Mouse (Mus musculus) stomach, embryonic 14.5 days (tissue): ENCODE results near the gene Parvb. TPM values are rescaled to one million over a fixed set of nuclear protein-coding genes. Genes with fewer than 3 reads are reported as not detected.

ENCODE experiments used
- ATAC-seq: fragments of 200-750 bp; cut with Nextera tagmentation; 2 replicates; pipeline ENCODE4 v1.8.0; 2017; ENCODE audit warnings: low read depth, moderate TSS enrichment; ENCODE audit not compliant: insufficient number of reproducible peaks, insufficient read depth, low FRiP score
- H3K27ac ChIP-seq: fragments of 300-500 bp; sonication (generic); 2 replicates; pipeline ENCODE4 v1.5.1; 2014; ENCODE audit warnings: mild to moderate bottlenecking, low read length, moderate library complexity, mixed read lengths
- H3K27me3 ChIP-seq: fragments of 300-500 bp; sonication (generic); 2 replicates; pipeline ENCODE4 v1.6.1; 2014; ENCODE audit warnings: low read length, control low read depth, mixed read lengths; ENCODE audit not compliant: control insufficient read depth, insufficient read depth
- H3K36me3 ChIP-seq: fragments of 300-500 bp; sonication (generic); 2 replicates; pipeline ENCODE4 v1.6.1; 2014; ENCODE audit warnings: mild to moderate bottlenecking, control low read depth, low read length, moderate library complexity, mixed read lengths; ENCODE audit not compliant: control insufficient read depth, insufficient read depth
- H3K4me1 ChIP-seq: fragments of 300-500 bp; sonication (generic); 2 replicates; pipeline ENCODE4 v1.6.1; 2014; ENCODE audit warnings: low read length, control low read depth, mixed read lengths; ENCODE audit not compliant: control insufficient read depth, insufficient read depth
- H3K4me2 ChIP-seq: fragments of 300-500 bp; sonication (generic); replicated peaks from 2 replicates; pipeline ENCODE4 v1.6.1; 2014; ENCODE audit warnings: low read depth, low read length, control low read depth
- H3K4me3 ChIP-seq: fragments of 300-500 bp; sonication (generic); 2 replicates; pipeline ENCODE4 v1.5.1; 2014; ENCODE audit warnings: low read depth, low read length, control low read depth
- H3K9ac ChIP-seq: fragments of 300-500 bp; sonication (generic); replicated peaks from 2 replicates; pipeline ENCODE4 v1.6.1; 2014; ENCODE audit warnings: low read depth, mild to moderate bottlenecking, control low read depth, low read length, moderate library complexity, mixed read lengths
- H3K9me3 ChIP-seq: fragments of 300-500 bp; sonication (generic); 2 replicates; pipeline ENCODE4 v1.6.1; 2016; ENCODE audit warnings: low read depth, low read length, control low read depth; ENCODE audit not compliant: control insufficient read depth
- WGBS: fragments of 180-500 bp; shearing (Covaris S2); extraction: QIAGEN DNeasy Blood & Tissue Kit; methylation state at CpG from one replicate; pipeline ENCODE4 v1.1.7; 2014; 5-methylcytosine and 5-hydroxymethylcytosine counted together
- polyA plus RNA-seq: library from polyadenylated mRNA; unstranded; fragments of >200 nt; fragmentation: Nextera tagmentation; extraction: Ambion mirVana; gene quantifications from 2 replicates; pipeline ENCODE4 v1.2.1, GENCODE M21; 2014

Gene Parvb
- polyA plus RNA-seq, 1 experiment from 2014 or later = 4.4 TPM

DNA sequence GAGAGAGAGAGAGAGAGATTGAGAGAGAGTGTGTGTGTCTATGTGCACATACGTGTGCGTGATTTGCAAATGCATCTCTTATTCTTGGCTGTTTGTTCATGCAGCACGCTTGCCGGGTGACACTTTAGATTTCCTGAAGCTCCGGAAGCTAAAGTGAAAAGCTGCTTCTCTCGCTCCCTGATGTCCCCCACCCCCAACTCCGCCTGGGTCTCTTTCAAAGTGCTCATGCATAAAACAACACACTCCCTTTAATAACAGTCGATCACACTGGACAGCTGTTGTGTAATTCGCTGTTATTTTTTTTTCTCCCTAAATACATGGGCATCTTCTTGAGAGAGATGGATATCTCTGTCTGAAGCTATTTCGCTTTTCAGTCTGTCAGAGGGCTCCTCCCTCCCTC, 73.5 kb downstream of the Parvb start:
- no peaks in the 10 kb centered on the region for H3K9me3 ChIP-seq
- H3K4me3 ChIP-seq = no peak overlapping the region
- H3K27me3 ChIP-seq = no peaks in the 10 kb centered on the region
- WGBS = 61% methylated on average over 10 of the region's 10 CpGs
- no peaks in the 10 kb centered on the region for H3K36me3 ChIP-seq
- H3K4me1 ChIP-seq = peaks cover 21% of the 10 kb centered on the region
- no peak overlapping the region for H3K4me2 ChIP-seq
- no peak for ATAC-seq
- no peak overlapping the region for H3K9ac ChIP-seq
- H3K27ac ChIP-seq = no peak overlapping the region

DNA sequence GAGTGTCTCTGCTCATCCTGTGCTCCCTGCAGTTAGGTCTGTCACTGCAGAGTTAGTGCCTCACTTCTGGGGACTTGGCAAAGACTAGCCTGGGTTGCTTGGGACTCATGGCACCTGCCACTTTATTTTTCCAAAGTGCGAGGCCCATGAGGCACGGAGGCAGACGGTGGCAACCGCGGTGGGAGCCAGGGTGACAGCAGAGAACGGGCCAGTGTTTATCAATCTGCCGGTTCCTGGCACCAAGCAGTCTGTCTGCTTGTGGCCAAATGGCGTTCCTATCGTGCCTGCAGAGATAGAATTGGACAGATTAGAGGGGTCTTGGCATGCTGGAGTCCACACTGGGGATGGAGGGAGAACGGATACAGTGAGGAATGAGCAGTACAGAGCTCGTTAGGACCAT, 78.4 kb downstream of the Parvb start:
- no peak for ATAC-seq
- Histone ChIP-seq H3K36me3 (no peaks in the 10 kb centered on the region), H3K27me3 (no peaks in the 10 kb centered on the region), H3K4me1 (peaks cover 23% of the 10 kb centered on the region), H3K4me3 (no peak overlapping the region), H3K4me2 (no peak overlapping the region), H3K27ac (no peak overlapping the region), H3K9ac (no peak overlapping the region), H3K9me3 (no peaks in the 10 kb centered on the region)
- WGBS = 47% methylated on average over 11 of the region's 11 CpGs

DNA sequence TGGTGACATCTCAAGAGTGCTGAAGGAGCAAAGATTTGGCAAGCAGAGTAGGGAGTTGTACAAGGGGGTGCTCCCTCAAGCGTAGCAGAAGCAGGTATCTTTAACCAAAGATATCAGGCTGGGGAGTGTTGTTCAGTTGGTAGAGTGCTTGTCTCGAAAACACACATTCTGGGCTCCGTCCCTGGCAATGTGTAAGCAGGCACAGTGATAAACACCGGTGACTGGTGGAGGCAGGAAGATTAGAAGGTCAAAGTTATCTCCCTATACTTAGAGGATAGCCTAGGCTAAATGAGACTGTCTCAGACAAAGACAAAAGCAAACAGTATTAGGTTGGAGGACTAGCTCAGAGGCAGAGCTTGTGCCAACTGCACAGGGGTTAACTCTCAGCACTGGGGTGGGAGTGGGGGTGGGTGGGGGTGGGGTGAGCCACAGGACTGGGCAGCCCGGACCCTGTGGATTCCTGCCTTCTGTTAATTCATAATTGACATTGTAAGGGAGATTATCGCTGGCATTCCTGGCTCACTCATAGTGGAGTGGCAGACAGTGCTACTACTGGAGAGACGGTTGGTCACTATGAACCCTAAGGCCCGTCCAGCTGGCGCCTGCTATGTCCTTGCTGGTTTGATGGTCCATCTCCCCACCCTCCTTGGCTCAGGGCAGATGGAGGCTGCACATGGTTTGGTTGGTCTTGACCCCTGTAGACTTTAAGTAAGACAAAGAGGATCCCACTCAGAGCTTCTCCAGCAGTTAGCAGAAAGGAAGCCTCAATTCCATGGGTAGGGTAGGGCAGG, 79.6 kb downstream of the Parvb start:
- 78% methylated on average over 9 of the region's 9 CpGs for WGBS
- Histone ChIP-seq H3K9ac (no peak overlapping the region), H3K4me3 (no peak overlapping the region), H3K36me3 (no peaks in the 10 kb centered on the region), H3K9me3 (no peaks in the 10 kb centered on the region), H3K27ac (no peak overlapping the region), H3K4me1 (peaks cover 29% of the 10 kb centered on the region), H3K27me3 (no peaks in the 10 kb centered on the region), H3K4me2 (no peak overlapping the region)
- ATAC-seq = no peak

DNA sequence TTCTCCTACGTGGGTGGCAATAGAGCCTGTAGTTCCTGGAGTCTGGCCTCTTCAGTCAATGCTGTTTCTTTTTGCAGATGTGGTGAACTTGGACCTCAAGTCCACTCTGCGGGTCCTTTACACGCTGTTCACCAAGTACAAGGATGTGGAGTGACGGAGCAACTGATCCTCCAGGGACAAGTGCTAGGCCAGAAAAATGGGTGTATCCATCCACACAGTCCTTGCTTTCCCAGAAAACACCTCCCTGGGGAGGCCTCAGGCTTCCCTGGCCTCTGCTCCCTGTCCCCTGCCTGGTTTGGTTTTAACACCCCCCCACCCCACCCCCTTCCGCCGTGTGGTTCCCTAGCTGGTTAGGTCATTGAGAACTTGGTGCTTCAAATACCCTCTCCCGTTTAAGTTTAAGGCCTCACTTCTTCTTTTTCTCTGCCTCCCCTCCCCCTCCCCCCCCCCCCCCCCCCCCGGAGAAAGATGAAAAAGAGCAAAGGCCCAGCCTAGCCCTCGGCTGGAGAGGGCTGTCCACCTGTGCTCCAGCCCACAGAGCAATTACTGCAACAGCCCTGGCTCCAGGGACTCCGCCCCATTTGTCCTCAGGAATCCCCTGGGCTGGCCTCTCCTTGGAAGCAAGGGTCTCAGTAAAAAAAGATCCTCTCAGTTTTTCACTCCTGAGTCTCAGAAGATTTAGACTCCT, 81.2 kb downstream of the Parvb start:
- 48% methylated on average over 9 of the region's 10 CpGs for WGBS
- Histone ChIP-seq H3K9me3 (no peaks in the 10 kb centered on the region), H3K4me2 (no peak overlapping the region), H3K4me1 (peaks cover 29% of the 10 kb centered on the region), H3K9ac (no peak overlapping the region), H3K4me3 (no peak overlapping the region), H3K27me3 (no peaks in the 10 kb centered on the region), H3K27ac (no peak overlapping the region; the same call in 1 of the 2 replicates), H3K36me3 (no peaks in the 10 kb centered on the region)
- no peak for ATAC-seq

DNA sequence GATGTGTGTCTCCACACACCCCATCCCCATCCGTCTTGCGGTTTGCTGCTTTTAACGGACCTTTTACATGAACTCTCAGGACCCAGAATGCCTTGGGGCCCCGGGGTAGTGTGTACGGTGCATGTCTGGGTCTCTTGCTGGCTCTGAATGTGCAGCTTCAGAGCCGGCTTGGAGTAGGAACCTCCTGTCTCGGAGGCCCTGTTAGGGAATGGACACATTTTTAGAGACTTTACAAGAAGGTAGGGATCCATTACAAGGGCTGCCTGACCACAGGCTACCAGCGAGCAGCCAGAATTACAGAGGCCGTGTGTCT, 81.7 kb downstream of the Parvb start:
- 20% methylated on average over 9 of the region's 9 CpGs for WGBS
- Histone ChIP-seq H3K4me2 (no peak overlapping the region), H3K36me3 (no peaks in the 10 kb centered on the region), H3K4me1 (peaks cover 29% of the 10 kb centered on the region), H3K9me3 (no peaks in the 10 kb centered on the region), H3K27ac (no peak overlapping the region; the same call in 1 of the 2 replicates), H3K9ac (no peak overlapping the region), H3K27me3 (no peaks in the 10 kb centered on the region), H3K4me3 (no peak overlapping the region)
- no peak for ATAC-seq

DNA sequence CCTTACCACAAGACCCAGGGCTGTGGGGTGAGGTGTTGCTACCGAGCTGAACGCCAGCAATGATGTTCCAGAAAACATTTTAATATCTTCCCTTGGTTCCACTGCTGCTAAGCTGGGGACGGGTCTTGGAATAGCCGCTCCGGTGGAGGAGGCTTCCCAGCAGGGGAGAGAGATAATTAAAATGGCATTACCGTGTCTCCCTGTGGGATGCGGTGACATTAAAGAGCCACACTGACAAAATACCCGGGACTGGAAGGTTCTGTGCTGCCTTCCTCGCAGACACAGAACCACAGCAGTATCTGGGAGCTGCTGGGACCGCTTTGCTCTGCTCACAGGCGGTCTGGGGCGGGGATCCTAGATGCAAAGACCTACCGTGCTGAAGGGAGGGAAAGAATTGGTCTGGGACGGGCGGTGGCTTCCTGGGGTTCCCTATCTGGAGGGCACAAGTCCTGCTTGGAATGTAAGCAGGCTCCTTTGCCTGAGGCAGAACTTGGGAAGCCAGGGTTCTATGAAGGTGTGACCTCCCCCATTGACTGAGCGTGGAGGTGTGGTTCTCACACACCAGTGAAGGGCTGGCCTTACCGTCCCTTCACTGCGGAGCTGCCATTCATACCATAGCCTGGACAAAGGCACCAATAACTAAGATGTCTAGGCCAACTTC, 82.7 kb downstream of the Parvb start:
- 45% methylated on average over 18 of the region's 18 CpGs for WGBS
- Histone ChIP-seq H3K27me3 (no peaks in the 10 kb centered on the region), H3K4me1 (peaks cover 29% of the 10 kb centered on the region), H3K4me3 (no peak overlapping the region), H3K9ac (no peak overlapping the region), H3K4me2 (no peak overlapping the region), H3K27ac (no peak overlapping the region), H3K36me3 (no peaks in the 10 kb centered on the region), H3K9me3 (no peaks in the 10 kb centered on the region)
- ATAC-seq = no peak

DNA sequence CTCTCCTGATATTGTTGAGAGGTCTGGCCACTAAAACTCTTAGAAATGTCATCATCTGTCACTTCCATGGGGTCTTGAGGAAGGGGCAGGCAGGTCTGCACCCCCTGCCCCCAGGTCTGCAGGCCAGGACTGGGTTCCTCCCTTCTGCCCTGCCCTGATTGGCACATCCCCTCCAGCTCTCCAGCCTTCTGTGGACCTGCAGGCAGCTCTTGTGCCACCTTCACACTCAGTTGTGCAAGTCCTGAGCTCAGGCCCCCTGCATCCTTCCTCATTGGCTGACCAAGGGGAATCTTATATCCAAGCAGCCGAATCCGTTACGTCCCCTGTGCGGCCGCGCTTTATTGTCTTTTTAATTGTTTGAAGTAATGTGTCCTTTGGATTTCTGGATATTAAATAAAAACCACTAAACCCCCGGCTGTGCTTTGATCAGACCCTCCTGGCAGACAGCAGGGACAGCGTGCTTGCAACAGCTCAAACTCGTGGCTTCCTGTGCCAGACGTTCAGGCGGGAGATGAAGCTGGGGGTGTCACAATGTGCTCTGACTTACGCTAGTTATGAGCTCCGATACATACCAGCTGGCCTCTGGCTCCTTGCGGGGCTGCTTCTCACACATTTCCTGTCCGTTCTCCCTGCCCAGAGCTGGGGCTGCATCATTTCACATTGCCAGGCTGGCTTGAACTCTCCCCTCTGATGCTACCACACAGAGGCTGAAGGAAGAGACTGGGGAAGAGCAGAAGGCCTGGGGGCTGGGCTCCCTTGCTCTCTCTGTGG, 83.6 kb downstream of the Parvb start:
- H3K4me3 ChIP-seq = no peak overlapping the region
- no peak for ATAC-seq
- no peak overlapping the region for H3K4me2 ChIP-seq
- H3K9me3 ChIP-seq = no peaks in the 10 kb centered on the region
- no peak overlapping the region for H3K27ac ChIP-seq
- 38% methylated on average over 15 of the region's 15 CpGs for WGBS
- peaks cover 29% of the 10 kb centered on the region for H3K4me1 ChIP-seq
- H3K27me3 ChIP-seq = no peaks in the 10 kb centered on the region
- H3K9ac ChIP-seq = no peak overlapping the region
- H3K36me3 ChIP-seq = no peaks in the 10 kb centered on the region

DNA sequence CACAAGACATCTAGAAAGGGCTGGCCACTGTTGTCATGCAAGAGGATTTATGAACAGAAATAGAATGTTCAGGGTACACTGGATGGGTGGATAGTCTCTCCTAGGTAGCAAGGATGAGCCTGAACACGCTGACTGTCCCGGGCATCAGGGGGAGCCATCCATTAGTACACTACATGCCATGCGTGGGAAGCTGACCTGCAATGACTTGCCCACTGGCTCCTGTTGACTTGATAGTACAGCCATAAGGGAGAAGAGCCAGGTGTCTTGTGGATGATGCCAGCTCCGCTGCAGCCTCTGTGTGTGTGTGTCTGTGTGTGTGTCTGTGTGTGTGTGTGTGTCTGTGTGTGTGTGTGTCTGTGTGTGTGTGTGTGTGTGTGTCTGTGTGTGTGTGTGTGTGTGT, 87.5 kb downstream of the Parvb start:
- no peak overlapping the region for H3K9ac ChIP-seq
- no peak for ATAC-seq
- WGBS = 95% methylated on average over 4 of the region's 4 CpGs

More for the DNA sequence above, 87.5 kb downstream of the Parvb start:
- no peaks in the 10 kb centered on the region for H3K36me3 ChIP-seq
- no peak overlapping the region for H3K4me3 ChIP-seq
- H3K9me3 ChIP-seq = no peaks in the 10 kb centered on the region
- H3K27me3 ChIP-seq = no peaks in the 10 kb centered on the region
- peaks cover 14% of the 10 kb centered on the region for H3K4me1 ChIP-seq
- H3K27ac ChIP-seq = no peak overlapping the region
- H3K4me2 ChIP-seq = no peak overlapping the region
